Mouse (Mus musculus) heart, embryonic 16.5 days (tissue): ENCODE data around the gene Gm13288. TPM values are rescaled to one million over a fixed set of nuclear protein-coding genes. Genes with fewer than 3 reads are reported as not detected.
A peak's percentile ranks its signal among the peaks of the same experiment; 100 is the strongest.
"Not testable (repeated sequence)": the region's sequence is repeated elsewhere in the genome, so short reads cannot be mapped to it uniquely, and the experiment has no call there.

Experiments
- ATAC-seq: fragments of 200-750 bp; cut with Nextera tagmentation; replicated peaks from 2 replicates; pipeline ENCODE4 v1.8.0; 2017; ENCODE audit warnings: moderate number of reproducible peaks; ENCODE audit not compliant: insufficient read depth, low FRiP score; ENCODE audit errors: extremely low read depth
- H3K27ac ChIP-seq: fragments of 300-500 bp; sonication (generic); 2 replicates; pipeline ENCODE4 v1.5.1; 2014; ENCODE audit warnings: mild to moderate bottlenecking, low read length, control low read depth, moderate library complexity
- H3K27me3 ChIP-seq: fragments of 300-500 bp; sonication (generic); 2 replicates; pipeline ENCODE4 v1.6.1; 2014; ENCODE audit warnings: low read length, mixed read lengths; ENCODE audit not compliant: control insufficient read depth, insufficient read depth
- H3K36me3 ChIP-seq: fragments of 300-500 bp; sonication (generic); 2 replicates; pipeline ENCODE4 v1.6.1; 2014; ENCODE audit not compliant: control insufficient read depth, insufficient read depth
- H3K4me1 ChIP-seq: fragments of 300-500 bp; sonication (generic); 2 replicates; pipeline ENCODE4 v1.6.1; 2014; ENCODE audit warnings: low read length, mixed read lengths; ENCODE audit not compliant: control insufficient read depth, insufficient read depth
- H3K4me2 ChIP-seq: fragments of 300-500 bp; sonication (generic); 2 replicates; pipeline ENCODE4 v1.6.1; 2014; ENCODE audit warnings: low read depth, mild to moderate bottlenecking, control low read depth, low read length
- H3K4me3 ChIP-seq: fragments of 300-500 bp; sonication (generic); 2 replicates; pipeline ENCODE4 v1.5.1; 2014; ENCODE audit warnings: mild to moderate bottlenecking, control low read depth, low read length
- H3K9ac ChIP-seq: fragments of 300-500 bp; sonication (generic); 2 replicates; pipeline ENCODE4 v1.6.1; 2014; ENCODE audit warnings: low read length, control low read depth
- H3K9me3 ChIP-seq: fragments of 300-500 bp; sonication (generic); replicated peaks from 2 replicates; pipeline ENCODE4 v1.6.1; 2016; ENCODE audit warnings: low read length; ENCODE audit not compliant: control insufficient read depth
- WGBS: fragments of 180-500 bp; shearing (Covaris S2); extraction: QIAGEN DNeasy Blood & Tissue Kit; methylation state at CpG from one replicate; pipeline ENCODE4 v1.1.7; 2014; 5-methylcytosine and 5-hydroxymethylcytosine counted together
- polyA plus RNA-seq: library from polyadenylated mRNA; unstranded; fragments of >200 nt; fragmentation: Nextera tagmentation; extraction: Ambion mirVana; gene quantifications from 2 replicates; pipeline ENCODE4 v1.2.1, GENCODE M21; 2015

Gene Gm13288
- not detected in 2 replicates for polyA plus RNA-seq

DNA sequence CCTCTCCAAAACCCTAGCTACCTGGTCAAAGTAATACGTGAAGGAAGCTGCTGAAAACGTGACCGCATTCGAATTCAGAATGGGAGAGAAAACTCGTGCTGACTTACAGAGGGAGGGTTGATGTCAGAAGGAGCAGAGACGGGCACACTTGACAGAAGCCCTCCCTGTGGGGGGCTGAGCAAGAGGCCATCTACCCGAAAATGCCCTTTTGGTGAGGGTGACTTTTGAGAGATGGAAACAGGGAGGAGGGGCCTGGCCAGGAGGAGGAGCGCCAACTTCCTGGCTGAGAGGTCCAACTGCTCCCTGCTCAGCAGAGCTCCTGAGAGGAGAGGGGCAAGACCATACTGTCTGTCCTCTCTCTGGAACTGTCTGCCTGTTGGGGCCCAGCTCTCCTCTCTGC, at the start of gene Gm13288:
Gene Gm13288 (plus strand): TSS at position 301 of the 400 bp plus-strand sequence.
- H3K36me3 ChIP-seq, H3K27me3 ChIP-seq, H3K9ac ChIP-seq, H3K9me3 ChIP-seq, ATAC-seq, H3K4me2 ChIP-seq, H3K27ac ChIP-seq, H3K4me1 ChIP-seq: not testable (repeated sequence)
- H3K4me3 ChIP-seq = peak within 1 kb of the TSS; percentile 34
- no CpG with 5 or more reads among the region's 8 CpGs for WGBS

DNA sequence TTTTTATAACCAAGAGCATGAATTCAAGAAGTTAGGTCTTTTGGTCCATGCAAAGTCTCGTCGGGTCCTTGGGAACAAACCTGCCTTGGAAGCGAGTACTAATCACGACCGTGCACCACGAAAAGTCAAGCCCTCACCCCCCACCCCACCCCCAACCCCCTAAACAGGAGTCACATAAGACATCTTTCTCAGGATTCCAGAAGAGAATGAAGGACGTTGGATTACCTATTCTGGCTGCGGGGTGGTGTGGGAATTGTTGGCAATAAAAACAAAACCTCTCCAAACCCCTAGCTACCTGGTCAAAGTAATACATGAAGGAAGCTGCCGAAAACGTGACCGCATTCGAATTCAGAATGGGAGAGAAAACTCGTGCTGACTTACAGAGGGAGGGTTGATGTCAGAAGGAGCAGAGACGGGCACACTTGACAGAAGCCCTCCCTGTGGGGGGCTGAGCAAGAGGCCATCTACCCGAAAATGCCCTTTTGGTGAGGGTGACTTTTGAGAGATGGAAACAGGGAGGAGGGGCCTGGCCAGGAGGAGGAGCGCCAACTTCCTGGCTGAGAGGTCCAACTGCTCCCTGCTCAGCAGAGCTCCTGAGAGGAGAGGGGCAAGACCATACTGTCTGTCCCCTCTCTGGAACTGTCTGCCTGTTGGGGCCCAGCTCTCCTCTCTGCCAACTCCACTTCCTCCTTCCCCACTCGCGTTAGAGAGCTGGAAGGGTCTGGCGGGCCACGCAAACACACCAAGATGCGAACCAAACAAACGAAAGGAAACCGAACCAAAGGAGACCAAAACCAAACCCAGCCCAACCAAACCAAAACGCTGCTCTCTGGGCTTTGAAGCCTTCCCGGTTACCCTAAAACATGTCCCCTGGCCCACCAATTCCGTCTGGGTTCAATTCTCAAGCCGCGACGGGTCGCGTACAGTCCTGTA, 48.5 kb upstream of the Gm13288 start:
- Histone ChIP-seq H3K4me2 (peak overlapping the region; percentile 76), H3K4me3 (peak overlapping the region; percentile 70), H3K9ac (peak overlapping the region; percentile 83), H3K27ac (peak overlapping the region; percentile 97)
- not testable (repeated sequence) for ATAC-seq, H3K36me3 ChIP-seq, H3K9me3 ChIP-seq, H3K27me3 ChIP-seq, H3K4me1 ChIP-seq
- 9% methylated on average over 28 of the region's 31 CpGs for WGBS

DNA sequence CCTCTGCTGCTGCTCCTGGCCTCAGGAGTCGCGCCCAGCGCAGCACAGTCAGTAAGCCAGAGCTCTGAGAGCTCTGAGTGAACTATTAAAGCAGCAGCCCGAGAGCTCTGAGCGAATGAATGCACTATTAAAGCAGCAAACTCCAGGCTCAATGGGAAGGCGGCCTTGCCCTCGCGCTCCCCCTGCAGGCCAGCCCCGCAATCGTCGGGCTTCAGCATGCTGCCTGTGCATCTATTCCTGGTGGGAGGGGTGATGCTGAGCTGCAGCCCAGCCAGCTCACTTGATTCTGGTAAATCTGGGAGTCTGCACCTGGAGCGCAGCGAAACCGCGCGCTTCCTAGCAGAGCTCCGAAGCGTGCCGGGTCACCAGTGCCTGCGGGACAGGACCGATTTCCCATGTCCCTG, 47.7 kb upstream of the Gm13288 start:
- 0% methylated on average over 15 of the region's 21 CpGs for WGBS
- peak overlapping the region; percentile 97 for H3K27ac ChIP-seq

DNA sequence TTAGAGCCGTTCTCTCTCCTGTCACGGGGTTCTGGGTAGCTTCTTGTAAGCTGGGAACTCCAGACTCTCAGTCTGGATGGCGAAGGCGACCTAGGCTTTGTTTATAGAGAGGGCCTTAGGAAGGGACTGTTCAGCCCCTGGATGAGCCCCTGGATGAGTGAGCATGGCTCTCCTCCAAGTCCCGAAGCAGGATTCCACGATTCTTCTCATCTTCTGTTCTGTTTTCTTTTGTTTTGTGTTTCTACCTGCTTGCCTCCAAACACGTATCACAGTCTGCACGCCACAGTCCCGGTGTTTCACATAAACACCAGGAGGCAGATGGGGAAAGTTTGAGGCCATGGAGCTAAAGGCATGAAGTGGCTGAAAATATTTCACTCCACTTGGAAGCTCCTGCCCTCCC, 46.6 kb upstream of the Gm13288 start:
- not testable (repeated sequence) for H3K36me3 ChIP-seq, H3K4me3 ChIP-seq, H3K4me1 ChIP-seq, H3K27ac ChIP-seq, H3K9ac ChIP-seq, H3K9me3 ChIP-seq, ATAC-seq, H3K4me2 ChIP-seq, H3K27me3 ChIP-seq
- WGBS = 84% methylated on average over 8 of the region's 9 CpGs

More for the DNA sequence above, 47.7 kb upstream of the Gm13288 start:
- peak overlapping the region; percentile 83 for H3K9ac ChIP-seq
- H3K9me3 ChIP-seq, H3K36me3 ChIP-seq, H3K4me1 ChIP-seq, H3K27me3 ChIP-seq: not testable (repeated sequence)
- peak overlapping the region; percentile 70 for H3K4me3 ChIP-seq
- peak; percentile 100 for ATAC-seq
- peak overlapping the region; percentile 76 for H3K4me2 ChIP-seq

DNA sequence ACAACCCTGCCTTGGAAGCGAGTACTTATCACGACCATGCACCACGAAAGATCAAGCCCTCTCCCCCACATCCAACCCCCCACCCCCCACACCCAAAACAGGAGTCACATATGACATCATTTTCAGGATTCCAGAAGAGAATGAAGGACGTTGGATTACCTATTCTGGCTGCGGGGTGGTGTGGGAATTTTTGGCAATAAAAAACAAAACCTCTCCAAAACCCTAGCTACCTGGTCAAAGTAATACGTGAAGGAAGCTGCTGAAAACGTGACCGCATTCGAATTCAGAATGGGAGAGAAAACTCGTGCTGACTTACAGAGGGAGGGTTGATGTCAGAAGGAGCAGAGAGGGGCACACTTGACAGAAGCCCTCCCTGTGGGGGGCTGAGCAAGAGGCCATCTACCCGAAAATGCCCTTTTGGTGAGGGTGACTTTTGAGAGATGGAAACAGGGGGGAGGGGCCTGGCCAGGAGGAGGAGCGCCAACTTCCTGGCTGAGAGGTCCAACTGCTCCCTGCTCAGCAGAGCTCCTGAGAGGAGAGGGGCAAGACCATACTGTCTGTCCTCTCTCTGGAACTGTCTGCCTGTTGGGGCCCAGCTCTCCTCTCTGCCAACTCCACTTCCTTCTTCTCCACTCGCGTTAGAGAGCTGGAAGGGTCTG, 45.6 kb upstream of the Gm13288 start, which contains the start of gene Gm13283:
Gene Gm13283 (plus strand): TSS at position 510 of the 659 bp plus-strand sequence.
- H3K9ac ChIP-seq, H3K27me3 ChIP-seq, ATAC-seq, H3K4me1 ChIP-seq, H3K9me3 ChIP-seq, H3K36me3 ChIP-seq: not testable (repeated sequence)
- WGBS = 14% methylated on average over 8 of the region's 14 CpGs
- H3K4me2 ChIP-seq = peak within 1 kb of the TSS; percentile 49
- H3K27ac ChIP-seq = peak within 1 kb of the TSS; percentile 68
- H3K4me3 ChIP-seq = peak within 1 kb of the TSS; percentile 40

DNA sequence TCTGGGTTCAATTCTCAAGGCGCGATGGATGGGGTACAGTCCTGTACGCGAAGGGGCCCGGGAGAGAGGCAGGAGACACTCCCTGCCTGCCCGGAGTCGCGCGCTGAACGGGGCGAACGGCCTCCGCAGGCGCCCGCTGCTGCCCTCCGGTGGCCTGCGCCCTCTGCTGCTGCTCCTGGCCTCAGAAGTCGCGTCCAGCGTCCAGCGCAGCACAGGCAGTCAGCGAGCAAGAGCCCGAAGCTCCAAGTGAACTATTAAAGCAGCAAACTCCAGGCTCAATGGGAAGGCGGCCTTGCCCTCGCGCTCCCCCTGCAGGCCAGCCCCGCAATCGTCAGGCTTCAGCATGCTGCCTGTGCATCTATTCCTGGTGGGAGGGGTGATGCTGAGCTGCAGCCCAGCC, 44.9 kb upstream of the Gm13288 start:
- H3K9ac ChIP-seq, H3K4me1 ChIP-seq, ATAC-seq, H3K36me3 ChIP-seq, H3K27me3 ChIP-seq, H3K9me3 ChIP-seq: not testable (repeated sequence)
- peak overlapping the region; percentile 40 for H3K4me3 ChIP-seq
- under 1% methylated on average over 21 of the region's 28 CpGs for WGBS
- peak overlapping the region; percentile 49 for H3K4me2 ChIP-seq
- H3K27ac ChIP-seq = peak overlapping the region; percentile 68

DNA sequence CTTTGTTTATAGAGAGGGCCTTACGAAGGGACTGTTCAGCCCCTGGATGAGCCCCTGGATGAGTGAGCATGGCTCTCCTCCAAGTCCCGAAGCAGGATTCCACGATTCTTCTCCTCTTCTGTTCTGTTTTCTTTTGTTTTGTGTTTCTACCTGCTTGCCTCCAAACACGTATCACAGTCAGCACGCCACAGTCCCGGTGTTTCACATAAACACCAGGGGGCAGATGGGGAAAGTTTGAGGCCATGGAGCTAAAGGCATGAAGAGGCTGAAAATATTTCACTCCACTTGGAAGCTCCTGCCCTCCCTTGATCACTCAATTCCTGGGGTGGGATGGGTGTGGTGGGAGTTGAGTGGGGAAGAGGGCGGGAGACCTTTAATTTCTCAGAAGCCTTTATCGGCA, 43.6 kb upstream of the Gm13288 start:
- H3K4me3 ChIP-seq, H3K27ac ChIP-seq, H3K4me1 ChIP-seq, H3K27me3 ChIP-seq, H3K4me2 ChIP-seq, H3K36me3 ChIP-seq, H3K9me3 ChIP-seq, ATAC-seq, H3K9ac ChIP-seq: not testable (repeated sequence)
- 60% methylated on average over 6 of the region's 8 CpGs for WGBS

DNA sequence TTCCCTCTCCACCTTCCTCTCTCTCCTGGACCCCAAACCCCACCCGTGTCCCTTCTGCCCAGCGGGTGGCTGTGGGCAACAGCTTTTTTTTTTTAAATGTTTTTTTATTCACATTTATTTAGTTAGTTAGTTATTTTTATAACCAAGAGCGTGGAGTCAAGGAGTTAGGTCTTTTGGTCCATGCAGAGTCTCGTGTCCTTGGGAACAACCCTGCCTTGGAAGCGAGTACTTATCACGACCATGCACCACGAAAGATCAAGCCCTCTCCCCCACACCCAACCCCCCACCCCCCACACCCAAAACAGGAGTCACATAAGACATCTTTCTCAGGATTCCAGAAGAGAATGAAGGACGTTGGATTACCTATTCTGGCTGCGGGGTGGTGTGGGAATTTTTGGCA, 43.0 kb upstream of the Gm13288 start:
- not testable (repeated sequence) for ATAC-seq, H3K36me3 ChIP-seq, H3K4me3 ChIP-seq, H3K9me3 ChIP-seq, H3K27ac ChIP-seq, H3K27me3 ChIP-seq, H3K9ac ChIP-seq, H3K4me1 ChIP-seq
- 55% methylated on average over 8 of the region's 9 CpGs for whole genome bisulfite sequencing
- H3K4me2 ChIP-seq = peak overlapping the region; percentile 52; the same call in 1 of the 2 replicates
